Mouse (Mus musculus): ENCODE data around the gene Olfr948. TPM values are rescaled to one million over a fixed set of nuclear protein-coding genes. Genes with fewer than 3 reads are reported as not detected.

Olfr948 gene
- not detected in 2 replicates for polyA plus RNA-seq (2012; ENCODE audit: low replicate concordance)

GRCm38 (mm10) chr9:39325945-39326344 is at the start of gene Olfr948:
TSS of gene Olfr948 (minus strand) at chr9:39326045.

GRCm38 (mm10) chr9:39276718-39277117 is 49.1 kb downstream of the Olfr948 start, which contains the start of gene Olfr945:
TSS of gene Olfr945 (minus strand) at chr9:39276818.

Other genes starting within 250 kb of the Olfr948 start
- not detected in 2 replicates for gene Olfr938, start 247.2 kb downstream of the Olfr948 start, polyA plus RNA-seq (2012; ENCODE audit: low replicate concordance)
- not detected in 2 replicates for gene Olfr27, start 197.9 kb downstream of the Olfr948 start, polyA plus RNA-seq (2012; ENCODE audit: low replicate concordance)
- not detected in 2 replicates for gene Olfr943, start 159.7 kb downstream of the Olfr948 start, polyA plus RNA-seq (2012; ENCODE audit: low replicate concordance)
- not detected in 2 replicates for gene Olfr944, start 124.1 kb downstream of the Olfr948 start, polyA plus RNA-seq (2012; ENCODE audit: low replicate concordance)
- not detected in 2 replicates for gene Olfr1537, start 76.1 kb downstream of the Olfr948 start, polyA plus RNA-seq (2012; ENCODE audit: low replicate concordance)
- not detected in 2 replicates for gene Olfr945, start 49.2 kb downstream of the Olfr948 start, polyA plus RNA-seq (2012; ENCODE audit: low replicate concordance)
- gene Olfr951, start 61.4 kb upstream of the Olfr948 start, polyA plus RNA-seq (2012; ENCODE audit: low replicate concordance), result not detected in 2 replicates
- not detected in 2 replicates for gene Olfr952, start 101.1 kb upstream of the Olfr948 start, polyA plus RNA-seq (2012; ENCODE audit: low replicate concordance)
- not detected in 2 replicates for gene Olfr954, start 130.7 kb upstream of the Olfr948 start, polyA plus RNA-seq (2012; ENCODE audit: low replicate concordance)
- gene Olfr955, start 145.9 kb upstream of the Olfr948 start, polyA plus RNA-seq (2012; ENCODE audit: low replicate concordance), result not detected in 2 replicates
- gene Olfr44, start 167.9 kb upstream of the Olfr948 start, polyA plus RNA-seq (2012; ENCODE audit: low replicate concordance), result not detected in 2 replicates
- not detected in 2 replicates for gene Olfr957, start 189.8 kb upstream of the Olfr948 start, polyA plus RNA-seq (2012; ENCODE audit: low replicate concordance)
- gene Olfr958, start 228.0 kb upstream of the Olfr948 start, polyA plus RNA-seq (2012; ENCODE audit: low replicate concordance), result not detected in 2 replicates
- not detected in 2 replicates for gene Olfr959, start 249.5 kb upstream of the Olfr948 start, polyA plus RNA-seq (2012; ENCODE audit: low replicate concordance)

Measured in hematopoietic multipotent progenitor cell, adult 10-12 weeks (in vitro differentiated cells).